Mouse (Mus musculus) midbrain, embryonic 12.5 days (tissue): Measurements from ENCODE around the gene Slc15a3. TPM values are rescaled to one million over a fixed set of nuclear protein-coding genes. Genes with fewer than 3 reads are reported as not detected.

Experiments used
- ATAC-seq: fragments of 200-750 bp; cut with Nextera tagmentation; 2 replicates; pipeline ENCODE4 v1.8.0; 2017; ENCODE audit warnings: low read depth, moderate TSS enrichment, moderate library complexity; ENCODE audit not compliant: low FRiP score
- H3K27ac ChIP-seq: fragments of 300-500 bp; sonication (generic); replicated peaks from 2 replicates; pipeline ENCODE4 v1.5.1; 2016; ENCODE audit warnings: mild to moderate bottlenecking
- H3K27me3 ChIP-seq: fragments of 300-500 bp; sonication (generic); 2 replicates; pipeline ENCODE4 v1.6.1; 2016; ENCODE audit warnings: mild to moderate bottlenecking
- H3K36me3 ChIP-seq: fragments of 300-500 bp; sonication (generic); 2 replicates; pipeline ENCODE4 v1.6.1; 2016
- H3K4me1 ChIP-seq: fragments of 300-500 bp; sonication (generic); 2 replicates; pipeline ENCODE4 v1.6.1; 2016
- H3K4me2 ChIP-seq: fragments of 300-500 bp; sonication (generic); replicated peaks from 2 replicates; pipeline ENCODE4 v1.6.1; 2016; ENCODE audit warnings: mild to moderate bottlenecking, moderate library complexity
- H3K4me3 ChIP-seq: fragments of 300-500 bp; sonication (generic); 2 replicates; pipeline ENCODE4 v1.5.1; 2016; ENCODE audit warnings: mild to moderate bottlenecking
- H3K9ac ChIP-seq: fragments of 300-500 bp; sonication (generic); replicated peaks from 2 replicates; pipeline ENCODE4 v1.6.1; 2016; ENCODE audit warnings: mild to moderate bottlenecking, moderate library complexity
- H3K9me3 ChIP-seq: fragments of 300-500 bp; sonication (generic); 2 replicates; pipeline ENCODE4 v1.6.1; 2016; ENCODE audit warnings: mild to moderate bottlenecking
- WGBS: fragments of 180-500 bp; shearing (Covaris S2); methylation state at CpG from one replicate; pipeline ENCODE4 v1.1.7; 2016; 5-methylcytosine and 5-hydroxymethylcytosine counted together
- polyA plus RNA-seq: library from polyadenylated mRNA; unstranded; fragments of >200 nt; fragmentation: Nextera tagmentation; extraction: Ambion mirVana; gene quantifications from 2 replicates; pipeline ENCODE4 v1.2.1, GENCODE M21; 2016

Gene Slc15a3
- polyA plus RNA-seq, 1 experiment from 2014 or later, result 0.29 TPM

- no peak for ATAC-seq
- 92% methylated on average over 5 of the region's 5 CpGs for WGBS
Measured at GRCm38 (mm10) chr19:10904512-10904911, 65.0 kb downstream of the Slc15a3 start.

GRCm38 (mm10) chr19:10904927-10905727 is 65.6 kb downstream of the Slc15a3 start:
- Histone ChIP-seq H3K4me1 (no peaks in the 10 kb centered on the region), H3K4me3 (no peak overlapping the region), H3K27ac (no peak overlapping the region), H3K4me2 (no peak overlapping the region), H3K9ac (no peak overlapping the region), H3K9me3 (no peaks in the 10 kb centered on the region), H3K27me3 (no peaks in the 10 kb centered on the region), H3K36me3 (peaks cover 85% of the 10 kb centered on the region)
- peak; percentile 39; the same call in 1 of the 2 replicates for ATAC-seq
- WGBS, result 68% methylated on average over 7 of the region's 7 CpGs

More at GRCm38 (mm10) chr19:10904512-10904911, 65.0 kb downstream of the Slc15a3 start:
- no peak overlapping the region for H3K9ac ChIP-seq
- H3K27ac ChIP-seq, result no peak overlapping the region
- H3K9me3 ChIP-seq, result no peaks in the 10 kb centered on the region
- H3K4me1 ChIP-seq, result no peaks in the 10 kb centered on the region
- no peaks in the 10 kb centered on the region for H3K27me3 ChIP-seq
- H3K36me3 ChIP-seq, result peaks cover 91% of the 10 kb centered on the region
- H3K4me2 ChIP-seq, result no peak overlapping the region
- H3K4me3 ChIP-seq, result no peak overlapping the region

GRCm38 (mm10) chr19:10905728-10906000 is 66.1 kb downstream of the Slc15a3 start:
- 84% methylated on average over 5 of the region's 5 CpGs for WGBS

GRCm38 (mm10) chr19:10907891-10908290 is 68.4 kb downstream of the Slc15a3 start:
- Histone ChIP-seq H3K4me2 (no peak overlapping the region), H3K4me1 (no peaks in the 10 kb centered on the region), H3K9me3 (no peaks in the 10 kb centered on the region), H3K27me3 (no peaks in the 10 kb centered on the region), H3K36me3 (peaks cover 57% of the 10 kb centered on the region), H3K9ac (no peak overlapping the region), H3K27ac (no peak overlapping the region), H3K4me3 (no peak overlapping the region)
- 63% methylated on average over 3 of the region's 3 CpGs for WGBS
- no peak for ATAC-seq

More at GRCm38 (mm10) chr19:10905728-10906000, 66.1 kb downstream of the Slc15a3 start:
- Histone ChIP-seq H3K36me3 (peaks cover 79% of the 10 kb centered on the region), H3K27ac (no peak overlapping the region), H3K27me3 (no peaks in the 10 kb centered on the region), H3K9me3 (no peaks in the 10 kb centered on the region), H3K4me3 (no peak overlapping the region), H3K9ac (no peak overlapping the region), H3K4me2 (no peak overlapping the region), H3K4me1 (no peaks in the 10 kb centered on the region)
- no peak for ATAC-seq

Other genes with a start within 250 kb of the Slc15a3 start
- 406 and 413 TPM in 2 replicates for gene Ddb1, start 234.4 kb upstream of the Slc15a3 start, polyA plus RNA-seq
- 22.9 and 25.0 TPM in 2 replicates for gene Tkfc, start 234.1 kb upstream of the Slc15a3 start, polyA plus RNA-seq
- 0.33 and 0.54 TPM in 2 replicates for gene Vwce, start 205.5 kb upstream of the Slc15a3 start, polyA plus RNA-seq
- not detected in 2 replicates for gene Pga5, start 161.7 kb upstream of the Slc15a3 start, polyA plus RNA-seq
- gene Vps37c, start 151.0 kb upstream of the Slc15a3 start, polyA plus RNA-seq, result 30.5 and 31.9 TPM in 2 replicates
- 0.27 and 0.32 TPM in 2 replicates for gene Cd5, start 100.7 kb upstream of the Slc15a3 start, polyA plus RNA-seq
- gene Cd6, start 9.7 kb upstream of the Slc15a3 start, polyA plus RNA-seq, result not detected in 2 replicates
- 146 and 150 TPM in 2 replicates for gene Tmem132a, start 30.2 kb downstream of the Slc15a3 start, polyA plus RNA-seq
- gene Tmem109, start 42.3 kb downstream of the Slc15a3 start, polyA plus RNA-seq, result 36.4 and 40.3 TPM in 2 replicates
- 39.1 and 41.1 TPM in 2 replicates for gene Prpf19, start 55.5 kb downstream of the Slc15a3 start, polyA plus RNA-seq
- gene Zp1, start 80.9 kb downstream of the Slc15a3 start, polyA plus RNA-seq, result 0.38 TPM in 1 of 2 replicates, not detected in the other
- 0.09 and 0.12 TPM in 2 replicates for gene Ptgdr2, start 97.4 kb downstream of the Slc15a3 start, polyA plus RNA-seq
- 21.6 and 23.7 TPM in 2 replicates for gene Ccdc86, start 109.5 kb downstream of the Slc15a3 start, polyA plus RNA-seq
- gene Ms4a10, start 134.9 kb downstream of the Slc15a3 start, polyA plus RNA-seq, result not detected in 2 replicates
- not detected in 2 replicates for gene Ms4a15, start 153.5 kb downstream of the Slc15a3 start, polyA plus RNA-seq
- not detected in 2 replicates for gene Ms4a18, start 178.3 kb downstream of the Slc15a3 start, polyA plus RNA-seq
- gene Ms4a8a, start 241.4 kb downstream of the Slc15a3 start, polyA plus RNA-seq, result not detected in 2 replicates